Mouse (Mus musculus) liver, embryonic 15.5 days (tissue): ENCODE data around the gene Trmt61a. TPM values are rescaled to one million over a fixed set of nuclear protein-coding genes. Genes with fewer than 3 reads are reported as not detected.
A peak's percentile ranks its signal among the peaks of the same experiment; 100 is the strongest.

Experiments
- ATAC-seq: fragments of 200-750 bp; cut with Nextera tagmentation; 2 replicates; pipeline ENCODE4 v1.8.0; 2017; ENCODE audit warnings: moderate number of reproducible peaks, mild to moderate bottlenecking, moderate library complexity; ENCODE audit not compliant: insufficient read depth
- H3K27ac ChIP-seq: fragments of 300-500 bp; sonication (generic); replicated peaks from 2 replicates; pipeline ENCODE4 v1.5.1; 2015; ENCODE audit warnings: mild to moderate bottlenecking, inconsistent platforms
- H3K27me3 ChIP-seq: fragments of 300-500 bp; sonication (generic); 2 replicates; pipeline ENCODE4 v1.6.1; 2015; ENCODE audit warnings: mild to moderate bottlenecking, inconsistent platforms
- H3K36me3 ChIP-seq: fragments of 300-500 bp; sonication (generic); replicated peaks from 2 replicates; pipeline ENCODE4 v1.6.1; 2015; ENCODE audit warnings: moderate library complexity, mild to moderate bottlenecking, inconsistent platforms
- H3K4me1 ChIP-seq: fragments of 300-500 bp; sonication (generic); replicated peaks from 2 replicates; pipeline ENCODE4 v1.6.1; 2015; ENCODE audit warnings: inconsistent platforms
- H3K4me2 ChIP-seq: fragments of 300-500 bp; sonication (generic); 2 replicates; pipeline ENCODE4 v1.6.1; 2015; ENCODE audit warnings: moderate library complexity, mild to moderate bottlenecking, inconsistent platforms
- H3K4me3 ChIP-seq: fragments of 300-500 bp; sonication (generic); replicated peaks from 2 replicates; pipeline ENCODE4 v1.5.1; 2015; ENCODE audit warnings: mild to moderate bottlenecking, inconsistent platforms
- H3K9ac ChIP-seq: fragments of 300-500 bp; sonication (generic); 2 replicates; pipeline ENCODE4 v1.6.1; 2015; ENCODE audit warnings: moderate library complexity, mild to moderate bottlenecking, inconsistent platforms
- H3K9me3 ChIP-seq: fragments of 300-500 bp; sonication (generic); replicated peaks from 2 replicates; pipeline ENCODE4 v1.6.1; 2016; ENCODE audit warnings: inconsistent platforms
- WGBS: fragments of 180-500 bp; shearing (Covaris S2); methylation state at CpG from one replicate; pipeline ENCODE4 v1.1.7; 2015; ENCODE audit warnings: mixed read lengths; ENCODE audit not compliant: insufficient replicate concordance; 5-methylcytosine and 5-hydroxymethylcytosine counted together
- polyA plus RNA-seq: library from polyadenylated mRNA; unstranded; fragments of >200 nt; fragmentation: Nextera tagmentation; extraction: Ambion mirVana; gene quantifications from 2 replicates; pipeline ENCODE4 v1.2.1, GENCODE M21; 2015

Gene Trmt61a
- polyA plus RNA-seq, 1 experiment from 2014 or later, result 5.9 TPM

- H3K4me3 ChIP-seq, result no peak overlapping the region
- no peak overlapping the region for H3K4me2 ChIP-seq
- no peak overlapping the region for H3K9ac ChIP-seq
- no peak overlapping the region for H3K27ac ChIP-seq
- H3K9me3 ChIP-seq, result no peaks in the 10 kb centered on the region
- 89% methylated on average over 7 of the region's 7 CpGs for WGBS
- ATAC-seq, result no peak
- H3K36me3 ChIP-seq, result no peaks in the 10 kb centered on the region
- no peaks in the 10 kb centered on the region for H3K27me3 ChIP-seq
- peaks cover 29% of the 10 kb centered on the region for H3K4me1 ChIP-seq
Observed at GRCm38 (mm10) chr12:111716505-111716904, 38.6 kb downstream of the Trmt61a start.

- H3K4me1 ChIP-seq, result peaks cover 16% of the 10 kb centered on the region
- H3K4me3 ChIP-seq, result no peak overlapping the region
- no peak overlapping the region for H3K9ac ChIP-seq
- WGBS, result 69% methylated on average over 8 of the region's 8 CpGs
- no peak overlapping the region for H3K27ac ChIP-seq
- peaks cover 2% of the 10 kb centered on the region for H3K36me3 ChIP-seq
- no peaks in the 10 kb centered on the region for H3K27me3 ChIP-seq
- no peaks in the 10 kb centered on the region for H3K9me3 ChIP-seq
- ATAC-seq, result no peak
- no peak overlapping the region for H3K4me2 ChIP-seq
Observed at GRCm38 (mm10) chr12:111718656-111719055, 40.8 kb downstream of the Trmt61a start.

GRCm38 (mm10) chr12:111720222-111720621 lies 42.3 kb downstream of the Trmt61a start:
- Histone ChIP-seq H3K36me3 (peaks cover 16% of the 10 kb centered on the region), H3K9ac (no peak overlapping the region), H3K27me3 (no peaks in the 10 kb centered on the region), H3K4me2 (no peak overlapping the region), H3K4me1 (peaks cover 3% of the 10 kb centered on the region; the same call in 1 of the 2 replicates), H3K9me3 (no peaks in the 10 kb centered on the region), H3K27ac (no peak overlapping the region), H3K4me3 (no peak overlapping the region)
- WGBS, result 75% methylated on average over 4 of the region's 4 CpGs
- no peak for ATAC-seq

GRCm38 (mm10) chr12:111722654-111723053 lies 44.7 kb downstream of the Trmt61a start:
- WGBS, result 64% methylated on average over 9 of the region's 9 CpGs
- Histone ChIP-seq H3K36me3 (peaks cover 16% of the 10 kb centered on the region), H3K27me3 (no peaks in the 10 kb centered on the region), H3K4me3 (no peak overlapping the region), H3K9me3 (no peaks in the 10 kb centered on the region), H3K27ac (no peak overlapping the region), H3K4me2 (no peak overlapping the region), H3K4me1 (no peaks in the 10 kb centered on the region), H3K9ac (no peak overlapping the region)
- ATAC-seq, result no peak

- no peaks in the 10 kb centered on the region for H3K27me3 ChIP-seq
- 69% methylated on average over 6 of the region's 6 CpGs for WGBS
- no peak for ATAC-seq
Observed at GRCm38 (mm10) chr12:111724638-111725337, 46.9 kb downstream of the Trmt61a start.

GRCm38 (mm10) chr12:111725338-111726121 lies 47.6 kb downstream of the Trmt61a start:
- Histone ChIP-seq H3K27ac (no peak overlapping the region), H3K4me1 (no peaks in the 10 kb centered on the region), H3K27me3 (no peaks in the 10 kb centered on the region), H3K9ac (no peak overlapping the region), H3K36me3 (peaks cover 16% of the 10 kb centered on the region), H3K9me3 (no peaks in the 10 kb centered on the region), H3K4me3 (no peak overlapping the region), H3K4me2 (no peak overlapping the region)
- ATAC-seq, result no peak
- WGBS, result 69% methylated on average over 12 of the region's 12 CpGs

More at GRCm38 (mm10) chr12:111724638-111725337, 46.9 kb downstream of the Trmt61a start:
- no peaks in the 10 kb centered on the region for H3K9me3 ChIP-seq
- peaks cover 16% of the 10 kb centered on the region for H3K36me3 ChIP-seq
- no peak overlapping the region for H3K9ac ChIP-seq
- H3K4me3 ChIP-seq, result no peak overlapping the region
- H3K27ac ChIP-seq, result no peak overlapping the region
- no peak overlapping the region for H3K4me2 ChIP-seq
- no peaks in the 10 kb centered on the region for H3K4me1 ChIP-seq

GRCm38 (mm10) chr12:111726122-111726463 lies 48.2 kb downstream of the Trmt61a start:
- WGBS, result 35% methylated on average over 4 of the region's 4 CpGs

GRCm38 (mm10) chr12:111727956-111728355 lies 50.1 kb downstream of the Trmt61a start:
- Histone ChIP-seq H3K9ac (no peak overlapping the region), H3K4me1 (peaks cover 15% of the 10 kb centered on the region), H3K4me2 (no peak overlapping the region), H3K36me3 (peaks cover 23% of the 10 kb centered on the region), H3K9me3 (no peaks in the 10 kb centered on the region), H3K27me3 (no peaks in the 10 kb centered on the region), H3K27ac (no peak overlapping the region), H3K4me3 (no peak overlapping the region)
- WGBS, result 79% methylated on average over 1 of the region's 1 CpGs
- ATAC-seq, result no peak

More at GRCm38 (mm10) chr12:111726122-111726463, 48.2 kb downstream of the Trmt61a start:
- Histone ChIP-seq H3K27me3 (no peaks in the 10 kb centered on the region), H3K9me3 (no peaks in the 10 kb centered on the region), H3K36me3 (peaks cover 16% of the 10 kb centered on the region), H3K4me1 (no peaks in the 10 kb centered on the region), H3K27ac (no peak overlapping the region), H3K4me3 (no peak overlapping the region), H3K9ac (no peak overlapping the region), H3K4me2 (no peak overlapping the region)
- no peak for ATAC-seq

- Histone ChIP-seq H3K4me1 (peaks cover 16% of the 10 kb centered on the region), H3K36me3 (peaks cover 7% of the 10 kb centered on the region), H3K27ac (no peak overlapping the region), H3K4me3 (no peak overlapping the region), H3K27me3 (no peaks in the 10 kb centered on the region), H3K9me3 (no peaks in the 10 kb centered on the region), H3K9ac (no peak overlapping the region), H3K4me2 (peak overlapping the region; percentile 42; the same call in 1 of the 2 replicates)
- peak; percentile 81 for ATAC-seq
- 27% methylated on average over 30 of the region's 30 CpGs for WGBS
Observed at GRCm38 (mm10) chr12:111731822-111732807, 54.2 kb downstream of the Trmt61a start.

GRCm38 (mm10) chr12:111732921-111733320 lies 55.0 kb downstream of the Trmt61a start:
- H3K27ac ChIP-seq, result no peak overlapping the region
- WGBS, result 61% methylated on average over 5 of the region's 5 CpGs
- H3K9me3 ChIP-seq, result no peaks in the 10 kb centered on the region
- H3K27me3 ChIP-seq, result no peaks in the 10 kb centered on the region
- no peak overlapping the region for H3K9ac ChIP-seq
- no peak overlapping the region for H3K4me2 ChIP-seq
- no peak overlapping the region for H3K4me3 ChIP-seq
- ATAC-seq, result no peak
- peaks cover 7% of the 10 kb centered on the region for H3K36me3 ChIP-seq
- H3K4me1 ChIP-seq, result peaks cover 16% of the 10 kb centered on the region
